Mouse (Mus musculus) adrenal gland, adult 18-20 months (tissue): ENCODE measurements around the gene Pabpc6. TPM values are rescaled to one million over a fixed set of nuclear protein-coding genes. Genes with fewer than 3 reads are reported as not detected.

ENCODE experiments used
- total RNA-seq, 2 experiments: library from RNA; stranded (reverse); gene quantifications; 1 replicate in 1 of 2; 2 replicates in 1 of 2; pipeline ENCODE4 v1.2.3; 2021

Gene Pabpc6
- total RNA-seq, 2 experiments from 2014 or later, result not detected

Other genes with a start within 250 kb of the Pabpc6 start
- gene Gm17728, start 247.7 kb downstream of the Pabpc6 start, total RNA-seq, result not detected